Mouse (Mus musculus): ENCODE results near the gene 5031439G07Rik. TPM values are rescaled to one million over a fixed set of nuclear protein-coding genes. Genes with fewer than 3 reads are reported as not detected.
"Not testable (repeated sequence)": the region's sequence is repeated elsewhere in the genome, so short reads cannot be mapped to it uniquely, and the experiment has no call there.

5031439G07Rik gene
- total RNA-seq, 2 experiments from 2014 or later, result 96.1 to 106 TPM

DNA sequence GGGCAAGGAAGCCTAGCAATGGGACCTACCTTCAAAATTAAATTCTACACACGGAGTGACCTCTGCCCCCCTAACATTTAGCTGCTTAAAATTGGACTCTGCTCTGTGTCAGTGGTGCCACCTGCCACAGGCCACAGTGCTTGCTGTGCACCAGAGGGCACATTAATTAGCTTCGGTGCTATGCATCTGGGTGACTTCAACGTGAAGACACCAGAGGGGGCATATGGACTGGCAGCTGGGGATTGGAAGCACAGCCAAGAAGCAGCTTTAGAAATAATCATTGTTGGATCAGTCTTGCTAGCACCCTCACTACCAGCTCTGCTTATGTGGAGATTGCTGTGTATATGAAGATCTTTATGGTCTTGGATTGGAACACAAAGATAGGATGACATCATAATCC lies 75.2 kb downstream of the 5031439G07Rik start:
- no peak for DNase-seq (ENCODE audit: low spot score in 2 of 2)
- intact Hi-C loops (cut with DNase I), result no loop called here

DNA sequence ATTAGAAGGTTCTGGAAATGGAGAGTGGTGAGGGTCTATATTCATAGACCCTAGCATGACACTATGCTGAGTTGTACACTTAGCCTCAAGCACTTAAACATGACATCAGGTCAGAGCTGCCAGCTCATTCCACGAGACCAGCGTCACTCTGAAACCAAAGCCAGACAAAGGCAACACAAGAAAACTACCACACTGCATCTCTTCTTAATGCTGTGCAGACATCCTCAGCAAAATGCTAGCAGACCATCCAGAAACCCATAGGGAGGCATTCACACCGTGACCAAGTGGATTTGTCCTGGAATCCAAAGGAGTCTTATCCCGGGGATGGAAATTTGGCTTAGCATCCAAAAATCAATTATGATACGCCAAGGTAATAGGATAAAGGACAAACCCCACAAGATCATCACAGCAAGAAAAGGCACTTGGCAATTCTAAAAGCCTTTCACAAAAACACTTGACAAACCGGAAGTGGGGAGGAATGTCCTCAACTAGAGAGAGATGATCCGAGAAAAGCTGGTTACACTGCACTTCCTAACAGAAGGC lies 84.4 kb downstream of the 5031439G07Rik start:
- no peak for DNase-seq (ENCODE audit: low spot score in 2 of 2)
- intact Hi-C loops (cut with DNase I), result no loop called here

DNA sequence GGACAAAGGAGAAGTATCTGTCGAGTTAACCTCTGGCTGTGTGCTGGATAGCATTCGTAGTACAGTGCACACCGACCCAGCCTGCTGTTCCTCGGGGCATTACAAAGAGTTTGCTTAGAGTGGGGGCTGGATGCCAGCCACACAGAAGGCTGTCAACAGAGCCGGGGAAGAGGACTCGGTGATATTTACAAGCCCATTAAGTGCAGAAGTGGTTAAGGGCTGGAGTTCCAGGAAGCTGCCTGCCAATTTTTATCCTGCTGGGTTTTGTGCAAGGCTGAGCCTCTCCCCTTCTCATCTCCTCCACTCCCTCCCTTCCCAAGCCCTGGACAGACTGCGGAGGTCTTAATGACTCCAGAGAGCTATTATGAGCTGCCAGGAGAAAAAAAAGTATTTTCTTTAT lies 90.3 kb downstream of the 5031439G07Rik start:
- intact Hi-C loops (cut with DNase I), result loop anchor here (10.0 kb wide), 1 partner anchor 143 kb away; no protein-coding TSS in a partner anchor
- DNase-seq (ENCODE audit: low spot score in 2 of 2), result no peak

DNA sequence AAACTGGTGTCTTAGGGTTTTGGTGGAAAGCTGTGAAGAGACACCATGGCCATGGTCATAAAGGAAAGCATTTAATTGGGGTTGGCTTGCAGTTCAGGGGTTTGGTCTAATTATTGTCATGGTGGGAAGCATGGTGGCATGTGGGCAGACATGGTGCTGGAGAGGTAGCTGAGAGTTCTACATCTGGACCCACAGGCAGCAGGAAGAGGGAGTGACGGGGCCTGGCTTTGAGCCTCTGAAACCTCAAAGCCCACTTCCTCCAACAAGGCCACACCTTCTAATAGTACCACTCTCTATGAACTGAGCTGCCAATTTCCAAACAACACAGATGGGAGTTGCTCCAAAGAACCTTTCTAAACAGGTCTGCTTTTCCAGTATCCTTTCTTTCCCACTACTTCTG lies 91.7 kb downstream of the 5031439G07Rik start:
- DNase-seq (ENCODE audit: low spot score in 2 of 2), result no peak
- intact Hi-C loops (cut with DNase I), result loop anchor here (10.0 kb wide), 1 partner anchor 142 kb away; no protein-coding TSS in a partner anchor

DNA sequence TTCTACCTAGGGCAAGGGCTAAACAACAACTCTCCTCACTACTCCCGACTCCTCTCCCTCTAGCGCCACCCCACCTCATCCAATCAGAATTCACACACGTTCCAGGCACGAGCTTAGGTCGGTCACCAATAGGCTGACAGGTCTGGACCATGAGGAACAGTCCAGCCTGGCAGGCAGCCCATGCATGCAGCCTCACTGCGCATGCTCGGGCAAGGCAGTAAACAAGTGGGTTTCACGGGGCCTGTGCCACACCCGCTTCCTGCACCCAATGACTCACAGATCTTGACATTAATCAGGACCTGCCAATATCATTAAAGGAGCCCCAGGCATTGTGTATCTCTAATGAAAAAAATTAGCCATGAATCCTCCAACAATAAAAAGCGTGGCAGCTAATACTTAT lies 92.1 kb downstream of the 5031439G07Rik start:
- not testable (repeated sequence) for DNase-seq (ENCODE audit: low spot score in 2 of 2)
- intact Hi-C loops (cut with DNase I), result loop anchor here (10.0 kb wide), 1 partner anchor 141 kb away; no protein-coding TSS in a partner anchor

Small RNA genes lying within 50 kb of the gene (microRNA-seq; reads per million reads assigned to microRNA genes)
- 803 to 981 reads per million in 2 experiments for gene Mir1249

Other genes starting within 250 kb of the 5031439G07Rik start
- gene Phf21b, start 132.5 kb downstream of the 5031439G07Rik start, total RNA-seq (2021), result 10 to 100 TPM; 15.3 to 16.1 TPM
- gene Gm29666, start 68.5 kb downstream of the 5031439G07Rik start, total RNA-seq (2021), result 1 to 10 TPM in 1 of 2 experiments, under 1 TPM in 1; 0.94 to 1.1 TPM
- gene Nup50, start 65.1 kb downstream of the 5031439G07Rik start, total RNA-seq (2021), result 10 to 100 TPM; 31.2 to 31.7 TPM
- gene Upk3a, start 28.6 kb upstream of the 5031439G07Rik start, total RNA-seq (2021), result not detected
- gene Fam118a, start 40.4 kb upstream of the 5031439G07Rik start, total RNA-seq (2021), result 10 to 100 TPM; 29.0 to 29.5 TPM
- under 1 TPM in 1 of 2 experiments, not detected in 1; 0.87 TPM for gene Smc1b, start 143.4 kb upstream of the 5031439G07Rik start, total RNA-seq (2021)
- under 1 TPM in 1 of 2 experiments, not detected in 1; 0.23 TPM for gene Ribc2, start 143.5 kb upstream of the 5031439G07Rik start, total RNA-seq (2021)
- 10 to 100 TPM in 1 of 2 experiments, 1 to 10 TPM in 1; 10.0 to 11.1 TPM for gene Fbln1, start 217.4 kb upstream of the 5031439G07Rik start, total RNA-seq (2021)